22 mouse cellular contexts compared by ENCODE assay signal in genomic region chr8:127262026-127262425, GRCm38 (mm10).
DNase-seq lines count a peak whose midpoint lies in the region; ATAC-seq and TF ChIP-seq lines count a peak whose summit lies in the region.
"Had no signal": no experiment of that assay in that cellular context is flagged by ENCODE, and none has a peak within 500 bp of the region (broad histone marks: within the 10 kb centered on the region; RNA-seq: fewer than 3 reads in every experiment).

No protein-coding gene starts in this region.

- no peak overlapping the region for H3K4me2 ChIP-seq in hindbrain, embryonic 14.5 days (replicated peaks)
- H3K4me2 ChIP-seq in hindbrain, embryonic 13.5 days = no peak overlapping the region
- no peak overlapping the region for H3K4me2 ChIP-seq in lung, postnatal 0 days (replicated peaks; ENCODE audit: low read depth, low read length)
- H3K4me2 ChIP-seq: embryonic facial prominence, embryonic 12.5 days; forebrain, embryonic 13.5 days; forebrain, embryonic 15.5 days had no signal

- H3K4me1 ChIP-seq in hindbrain, embryonic 14.5 days (replicated peaks; ENCODE audit: control insufficient read depth, insufficient read depth, low read length) = peaks cover 25% of the 10 kb centered on the region; the same call in 1 of the 2 replicates
- peaks cover 26% of the 10 kb centered on the region for H3K4me1 ChIP-seq in hindbrain, embryonic 13.5 days (replicated peaks)
- H3K4me1 ChIP-seq in lung, postnatal 0 days (ENCODE audit: insufficient read depth, low read depth, low read length) = no peaks in the 10 kb centered on the region

- H3K36me3 ChIP-seq in hindbrain, embryonic 14.5 days (replicated peaks; ENCODE audit: control insufficient read depth, insufficient read depth) = no peaks in the 10 kb centered on the region
- H3K36me3 ChIP-seq in hindbrain, embryonic 13.5 days = no peaks in the 10 kb centered on the region
- no peaks in the 10 kb centered on the region for H3K36me3 ChIP-seq in lung, postnatal 0 days (ENCODE audit: insufficient read depth, low read length)
- H3K36me3 ChIP-seq: embryonic facial prominence, embryonic 10.5 days; embryonic facial prominence, embryonic 12.5 days; forebrain, embryonic 15.5 days had no signal

- no peaks in the 10 kb centered on the region for H3K27me3 ChIP-seq in hindbrain, embryonic 14.5 days (ENCODE audit: control insufficient read depth, insufficient read depth, low read length)
- H3K27me3 ChIP-seq in hindbrain, embryonic 13.5 days = no peaks in the 10 kb centered on the region
- no peaks in the 10 kb centered on the region for H3K27me3 ChIP-seq in lung, postnatal 0 days (replicated peaks; ENCODE audit: insufficient read depth, low read length)
- H3K27me3 ChIP-seq: embryonic facial prominence, embryonic 12.5 days; forebrain, embryonic 13.5 days; forebrain, embryonic 15.5 days; Patski had no signal

- WGBS in hindbrain, embryonic 14.5 days = 64% methylated on average over 7 of the region's 7 CpGs
- WGBS in hindbrain, embryonic 13.5 days = 65% methylated on average over 7 of the region's 7 CpGs
- WGBS in lung, postnatal 0 days = 61% methylated on average over 7 of the region's 7 CpGs

- no peak overlapping the region for H3K9ac ChIP-seq in hindbrain, embryonic 14.5 days
- H3K9ac ChIP-seq in hindbrain, embryonic 13.5 days = no peak overlapping the region
- H3K9ac ChIP-seq in lung, postnatal 0 days (replicated peaks; ENCODE audit: low read depth) = no peak overlapping the region
- H3K9ac ChIP-seq: embryonic facial prominence, embryonic 12.5 days; forebrain, embryonic 13.5 days; forebrain, embryonic 15.5 days had no signal

- no peak overlapping the region for H3K4me3 ChIP-seq in hindbrain, embryonic 14.5 days (replicated peaks; ENCODE audit: low read length)
- no peak overlapping the region for H3K4me3 ChIP-seq in hindbrain, embryonic 13.5 days
- no peak overlapping the region for H3K4me3 ChIP-seq in lung, postnatal 0 days (ENCODE audit: low read depth, low read length)
- H3K4me3 ChIP-seq: embryonic facial prominence, embryonic 10.5 days; embryonic facial prominence, embryonic 12.5 days; forebrain, embryonic 13.5 days; forebrain, embryonic 15.5 days had no signal

- no peak for TF ChIP-seq EP300 in lung, postnatal 0 days (IDR thresholded peaks at IDR 0.05)

- no peak for ATAC-seq in hindbrain, embryonic 14.5 days (ENCODE audit: low FRiP score)
- no peak for ATAC-seq in hindbrain, embryonic 13.5 days (ENCODE audit: low FRiP score)
- no peak for ATAC-seq in lung, postnatal 0 days
- ATAC-seq: activated CD4-positive, CD25-positive, alpha-beta regulatory T cell, adult 4 months; forebrain, embryonic 13.5 days; forebrain, embryonic 15.5 days; Patski had no signal

- no peaks in the 10 kb centered on the region for H3K9me3 ChIP-seq in hindbrain, embryonic 14.5 days (ENCODE audit: control insufficient read depth, low read length)
- H3K9me3 ChIP-seq in hindbrain, embryonic 13.5 days = peaks cover 5% of the 10 kb centered on the region; the same call in 1 of the 2 replicates
- H3K9me3 ChIP-seq in lung, postnatal 0 days (ENCODE audit: low read length) = no peaks in the 10 kb centered on the region
- H3K9me3 ChIP-seq: embryonic facial prominence, embryonic 10.5 days; embryonic facial prominence, embryonic 12.5 days; forebrain, embryonic 13.5 days; forebrain, embryonic 15.5 days had no signal

- TF ChIP-seq CTCF in lung, postnatal 0 days (IDR thresholded peaks at IDR 0.05) = no peak

- DNase-seq in hindbrain, embryonic 14.5 days (ENCODE audit: low spot score) = no peak
- DNase-seq in kidney, adult 9 months = peak; percentile 30
- DNase-seq in kidney, postnatal 10 days = no peak
- peak; percentile 24 for DNase-seq in lung, postnatal 0 days (ENCODE audit: low spot score)
- DNase-seq in lung, postnatal 10 days = no peak
- DNase-seq in MN1 (ENCODE audit: low spot score) = peak; percentile 67
- DNase-seq in thymus, postnatal 4 days = no peak
- DNase-seq: adrenal gland, adult 8-10 months; adrenal gland, postnatal 14 days; adrenal gland, postnatal 36 days; cerebellum, adult 11-12 months; cerebellum, adult 2 months; cerebellum, adult 9-10 months; cerebellum, postnatal 10 days; cerebellum, postnatal 25 days had no signal

- H3K27ac ChIP-seq in hindbrain, embryonic 14.5 days = peak overlapping the region; percentile 20; the same call in 1 of the 2 replicates
- H3K27ac ChIP-seq in hindbrain, embryonic 13.5 days = no peak overlapping the region
- H3K27ac ChIP-seq in lung, postnatal 0 days (ENCODE audit: low read length) = no peak overlapping the region
- H3K27ac ChIP-seq: embryonic facial prominence, embryonic 10.5 days; embryonic facial prominence, embryonic 12.5 days; forebrain, embryonic 13.5 days; forebrain, embryonic 15.5 days had no signal

Comparison
In these comparisons a context has a peak if more than half of its experiments do, and no peak if none do; other contexts are left out.
1. DNase-seq: peak in kidney, adult 9 months (single experiment), lung, postnatal 0 days (single experiment) and MN1 (single experiment); none in hindbrain, embryonic 14.5 days (single experiment), kidney, postnatal 10 days (single experiment), lung, postnatal 10 days (single experiment) and thymus, postnatal 4 days (single experiment).